Mouse (Mus musculus): Measurements from ENCODE around the gene Bckdhb. TPM values are rescaled to one million over a fixed set of nuclear protein-coding genes. Genes with fewer than 3 reads are reported as not detected.

Bckdhb gene
- polyA plus RNA-seq, 1 experiment from 2014 or later: 49.9 TPM

DNA sequence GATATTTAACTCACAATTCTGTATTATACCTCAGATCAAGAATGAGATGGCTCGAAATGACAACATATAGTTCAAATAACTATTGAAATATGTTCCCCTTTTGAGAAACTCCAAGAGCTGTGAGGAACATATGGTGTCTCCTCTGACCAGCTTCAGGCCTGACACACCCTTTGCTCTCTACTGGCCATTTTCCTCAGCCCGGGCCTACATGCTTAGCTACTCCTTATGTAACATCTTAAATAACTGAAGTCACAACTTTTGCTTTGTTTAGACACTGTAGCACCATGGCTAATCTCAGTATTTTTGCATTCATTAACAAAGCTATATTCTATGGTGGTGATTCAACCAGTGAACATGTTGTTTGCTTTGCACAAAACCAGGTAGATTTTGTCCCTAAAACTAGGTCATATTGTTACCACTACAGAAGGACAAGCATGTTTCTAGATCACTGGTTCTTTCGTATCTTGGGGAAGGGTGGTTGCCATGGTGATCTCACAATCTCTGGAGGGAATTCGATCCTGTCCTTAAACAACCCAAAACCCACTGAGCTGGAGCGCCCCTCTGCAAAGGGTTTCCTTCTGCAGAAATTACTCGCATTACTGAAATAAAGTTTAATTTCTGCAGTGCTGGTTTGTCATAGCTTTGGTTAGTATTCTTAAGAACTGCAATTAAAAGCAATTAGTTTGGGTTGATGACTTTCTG, 185.0 kb downstream of the Bckdhb start:
- Histone ChIP-seq H3K4me1 (ENCODE audit: control insufficient read depth, insufficient read depth, low read length) (peaks cover 4% of the 10 kb centered on the region; the same call in 1 of the 2 replicates), H3K27me3 (ENCODE audit: control insufficient read depth, insufficient read depth, low read length) (no peaks in the 10 kb centered on the region), H3K27ac (ENCODE audit: low read depth, low read length) (no peak overlapping the region), H3K36me3 (ENCODE audit: control insufficient read depth, insufficient read depth, low read length) (no peaks in the 10 kb centered on the region), H3K9me3 (replicated peaks; ENCODE audit: control insufficient read depth, low read length) (no peaks in the 10 kb centered on the region), H3K4me3 (ENCODE audit: low read depth, low read length) (no peak overlapping the region), H3K4me2 (no peak overlapping the region), H3K9ac (ENCODE audit: low read depth, low read length) (no peak overlapping the region)
- 54% methylated on average over 6 of the region's 6 CpGs for WGBS (ENCODE audit: insufficient replicate concordance)
- no peak for ATAC-seq (replicated peaks; ENCODE audit: insufficient number of reproducible peaks, low FRiP score, low TSS enrichment)

DNA sequence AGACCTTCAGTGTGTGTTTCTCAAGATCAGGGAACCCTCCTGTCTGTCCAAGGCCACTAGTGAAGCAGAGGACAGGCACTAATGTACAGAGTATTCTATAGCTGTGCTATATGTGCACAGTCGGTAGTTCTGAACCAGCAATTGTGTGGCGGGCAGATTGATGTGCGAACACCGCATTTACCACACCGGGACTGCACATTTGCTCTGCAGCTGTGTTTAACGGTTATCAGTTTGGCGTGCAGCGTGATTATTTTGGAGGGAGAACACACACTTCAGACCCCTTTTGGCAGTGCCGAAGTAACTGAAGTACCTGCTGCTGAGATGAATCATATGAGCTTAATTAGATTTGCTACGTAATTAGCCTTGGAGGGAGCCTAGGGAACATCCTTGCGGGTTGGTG, 185.7 kb downstream of the Bckdhb start:
- no peaks in the 10 kb centered on the region for H3K9me3 ChIP-seq (replicated peaks; ENCODE audit: control insufficient read depth, low read length)
- peaks cover 4% of the 10 kb centered on the region; the same call in 1 of the 2 replicates for H3K4me1 ChIP-seq (ENCODE audit: control insufficient read depth, insufficient read depth, low read length)
- H3K36me3 ChIP-seq (ENCODE audit: control insufficient read depth, insufficient read depth, low read length): no peaks in the 10 kb centered on the region
- WGBS (ENCODE audit: insufficient replicate concordance): 67% methylated on average over 11 of the region's 11 CpGs
- no peak overlapping the region for H3K27ac ChIP-seq (ENCODE audit: low read depth, low read length)
- no peak overlapping the region for H3K4me2 ChIP-seq
- ATAC-seq (replicated peaks; ENCODE audit: insufficient number of reproducible peaks, low FRiP score, low TSS enrichment): no peak
- H3K4me3 ChIP-seq (ENCODE audit: low read depth, low read length): no peak overlapping the region
- H3K9ac ChIP-seq (ENCODE audit: low read depth, low read length): no peak overlapping the region
- H3K27me3 ChIP-seq (ENCODE audit: control insufficient read depth, insufficient read depth, low read length): no peaks in the 10 kb centered on the region

DNA sequence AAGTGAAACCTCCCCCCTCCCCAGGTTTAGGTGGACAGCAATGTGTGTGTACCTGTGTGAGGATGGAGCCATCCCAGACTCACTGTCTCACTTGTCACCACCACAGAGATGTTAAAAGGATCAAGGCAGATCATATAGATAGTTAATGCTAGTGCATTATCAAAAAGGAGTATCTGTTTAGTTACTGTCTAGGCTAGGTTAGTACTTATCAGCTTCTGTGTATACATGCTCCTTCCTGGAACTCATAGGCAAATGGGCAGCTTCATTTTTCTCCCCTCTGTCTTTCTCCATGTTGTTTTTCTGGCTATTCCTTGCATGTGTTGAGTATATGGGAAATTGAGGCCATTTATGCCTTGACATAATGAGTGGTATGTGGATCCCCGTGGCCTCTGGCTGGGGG, 187.4 kb downstream of the Bckdhb start:
- ATAC-seq (replicated peaks; ENCODE audit: insufficient number of reproducible peaks, low FRiP score, low TSS enrichment): no peak
- Histone ChIP-seq H3K4me3 (ENCODE audit: low read depth, low read length) (no peak overlapping the region), H3K27ac (ENCODE audit: low read depth, low read length) (no peak overlapping the region), H3K9me3 (replicated peaks; ENCODE audit: control insufficient read depth, low read length) (no peaks in the 10 kb centered on the region), H3K27me3 (ENCODE audit: control insufficient read depth, insufficient read depth, low read length) (no peaks in the 10 kb centered on the region), H3K4me2 (peak overlapping the region; percentile 9; the same call in 1 of the 2 replicates), H3K9ac (ENCODE audit: low read depth, low read length) (no peak overlapping the region), H3K36me3 (ENCODE audit: control insufficient read depth, insufficient read depth, low read length) (no peaks in the 10 kb centered on the region), H3K4me1 (ENCODE audit: control insufficient read depth, insufficient read depth, low read length) (peaks cover 4% of the 10 kb centered on the region; the same call in 1 of the 2 replicates)
- WGBS (ENCODE audit: insufficient replicate concordance): 38% methylated on average over 1 of the region's 1 CpGs

DNA sequence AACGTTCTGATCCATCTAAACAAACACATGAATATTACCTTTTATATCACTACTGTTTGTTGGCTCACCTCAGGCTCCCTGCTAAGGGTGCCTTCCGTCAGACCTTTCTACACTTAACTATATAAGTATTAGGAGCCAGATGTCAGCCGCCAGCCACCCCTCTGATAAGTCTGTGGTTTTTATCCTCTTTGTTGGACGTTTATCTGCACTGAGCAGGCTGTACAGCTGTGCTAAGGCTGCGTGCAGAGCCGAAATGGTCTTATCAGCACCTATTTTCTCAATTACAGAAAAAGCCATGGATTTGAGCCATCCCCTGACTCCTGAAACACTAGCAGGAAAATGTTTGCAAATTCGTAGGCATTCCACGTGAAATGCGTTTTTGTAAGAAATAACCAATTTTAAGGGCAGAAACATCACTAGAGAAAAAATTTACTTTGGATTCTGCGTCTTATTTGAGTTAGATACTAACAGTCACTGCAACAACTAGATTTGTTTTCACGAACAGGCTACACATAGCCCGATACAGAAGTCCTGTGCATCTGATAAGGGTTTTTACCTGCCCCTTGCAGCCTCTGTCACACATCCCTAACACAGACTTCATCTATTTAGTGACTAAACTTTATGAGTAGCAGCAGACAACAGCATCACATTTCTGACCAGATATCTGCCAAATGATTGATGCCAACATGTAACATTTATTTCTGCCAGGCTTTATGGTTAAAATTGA, 188.1 kb downstream of the Bckdhb start:
- whole genome bisulfite sequencing (ENCODE audit: insufficient replicate concordance): 34% methylated on average over 12 of the region's 12 CpGs
- Histone ChIP-seq H3K4me2 (peak overlapping the region; percentile 29), H3K36me3 (ENCODE audit: control insufficient read depth, insufficient read depth, low read length) (no peaks in the 10 kb centered on the region), H3K9me3 (replicated peaks; ENCODE audit: control insufficient read depth, low read length) (no peaks in the 10 kb centered on the region), H3K9ac (ENCODE audit: low read depth, low read length) (no peak overlapping the region), H3K4me1 (ENCODE audit: control insufficient read depth, insufficient read depth, low read length) (peaks cover 4% of the 10 kb centered on the region; the same call in 1 of the 2 replicates), H3K27ac (ENCODE audit: low read depth, low read length) (no peak overlapping the region), H3K27me3 (ENCODE audit: control insufficient read depth, insufficient read depth, low read length) (no peaks in the 10 kb centered on the region), H3K4me3 (ENCODE audit: low read depth, low read length) (no peak overlapping the region)
- peak; percentile 87 for ATAC-seq (replicated peaks; ENCODE audit: insufficient number of reproducible peaks, low FRiP score, low TSS enrichment)

DNA sequence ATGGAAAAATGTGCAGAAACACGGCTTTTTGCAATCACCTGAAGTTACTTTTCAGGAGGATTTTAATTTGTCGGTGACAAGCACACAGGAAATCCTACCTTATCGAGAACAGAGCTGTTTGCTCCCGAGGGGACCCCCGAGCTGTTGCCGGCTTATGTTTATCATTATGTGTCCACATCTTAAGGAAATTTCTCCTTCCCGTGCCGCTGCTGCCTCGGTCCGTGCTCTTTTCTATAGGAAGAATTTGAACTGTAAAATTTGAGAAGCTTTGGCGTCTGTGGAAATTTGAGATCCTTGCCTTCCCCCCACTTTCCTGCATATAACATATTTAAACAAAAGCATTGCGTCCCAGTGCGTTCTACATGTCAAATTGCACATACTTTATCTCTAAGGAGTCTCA, 189.3 kb downstream of the Bckdhb start:
- Histone ChIP-seq H3K27me3 (ENCODE audit: control insufficient read depth, insufficient read depth, low read length) (no peaks in the 10 kb centered on the region), H3K4me2 (no peak overlapping the region; the same call in 1 of the 2 replicates), H3K4me3 (ENCODE audit: low read depth, low read length) (no peak overlapping the region), H3K9ac (ENCODE audit: low read depth, low read length) (no peak overlapping the region), H3K4me1 (ENCODE audit: control insufficient read depth, insufficient read depth, low read length) (peaks cover 4% of the 10 kb centered on the region; the same call in 1 of the 2 replicates), H3K9me3 (replicated peaks; ENCODE audit: control insufficient read depth, low read length) (no peaks in the 10 kb centered on the region), H3K36me3 (ENCODE audit: control insufficient read depth, insufficient read depth, low read length) (no peaks in the 10 kb centered on the region), H3K27ac (ENCODE audit: low read depth, low read length) (no peak overlapping the region)
- WGBS (ENCODE audit: insufficient replicate concordance): 64% methylated on average over 13 of the region's 13 CpGs
- ATAC-seq (replicated peaks; ENCODE audit: insufficient number of reproducible peaks, low FRiP score, low TSS enrichment): no peak

DNA sequence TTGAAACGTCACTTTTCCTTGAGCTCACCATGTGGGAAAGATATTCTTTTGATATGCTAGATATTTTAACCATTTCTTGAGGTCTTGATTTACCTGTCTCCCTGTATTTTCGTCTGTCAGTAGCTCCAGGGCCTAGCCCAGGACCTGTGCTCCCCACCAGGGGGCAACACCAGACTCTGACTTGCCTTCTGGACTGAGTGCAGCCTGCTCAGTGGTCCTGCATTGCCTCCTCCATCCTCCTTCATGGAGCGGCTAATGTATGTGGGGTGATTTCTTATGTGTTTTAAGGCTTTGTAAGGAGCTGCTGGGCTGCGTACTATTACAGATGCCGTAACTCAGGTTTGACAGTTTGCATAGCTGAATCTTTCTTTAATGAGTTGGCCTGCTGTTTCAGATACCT, 192.4 kb downstream of the Bckdhb start:
- Histone ChIP-seq H3K4me3 (ENCODE audit: low read depth, low read length) (no peak overlapping the region), H3K4me2 (no peak overlapping the region), H3K4me1 (ENCODE audit: control insufficient read depth, insufficient read depth, low read length) (peaks cover 4% of the 10 kb centered on the region; the same call in 1 of the 2 replicates), H3K9me3 (replicated peaks; ENCODE audit: control insufficient read depth, low read length) (no peaks in the 10 kb centered on the region), H3K36me3 (ENCODE audit: control insufficient read depth, insufficient read depth, low read length) (no peaks in the 10 kb centered on the region), H3K9ac (ENCODE audit: low read depth, low read length) (no peak overlapping the region), H3K27ac (ENCODE audit: low read depth, low read length) (no peak overlapping the region), H3K27me3 (ENCODE audit: control insufficient read depth, insufficient read depth, low read length) (no peaks in the 10 kb centered on the region)
- ATAC-seq (replicated peaks; ENCODE audit: insufficient number of reproducible peaks, low FRiP score, low TSS enrichment): no peak
- WGBS (ENCODE audit: insufficient replicate concordance): 79% methylated on average over 5 of the region's 5 CpGs

DNA sequence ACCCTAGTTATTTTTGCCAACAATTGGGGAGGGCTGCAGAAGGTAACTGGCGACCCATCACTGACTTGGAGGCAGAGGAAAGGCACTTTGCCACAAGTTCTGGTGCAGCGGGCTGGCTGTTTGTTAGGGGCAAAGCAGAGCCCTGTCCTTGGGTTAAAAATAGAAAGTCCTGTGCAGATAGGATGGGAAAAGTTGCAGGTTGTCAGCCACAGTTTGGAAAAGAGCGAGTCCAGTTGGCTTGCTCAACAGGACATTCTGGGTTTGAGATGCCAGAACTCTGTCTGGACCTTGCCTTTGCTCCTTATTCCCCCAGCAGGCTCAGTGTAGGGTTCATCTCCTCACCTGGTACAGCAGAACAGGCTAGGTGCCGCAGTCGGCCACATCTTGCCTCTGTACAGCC, 200.1 kb downstream of the Bckdhb start:
- H3K36me3 ChIP-seq (ENCODE audit: control insufficient read depth, insufficient read depth, low read length): no peaks in the 10 kb centered on the region
- no peak overlapping the region for H3K4me3 ChIP-seq (ENCODE audit: low read depth, low read length)
- no peak overlapping the region for H3K9ac ChIP-seq (ENCODE audit: low read depth, low read length)
- H3K4me1 ChIP-seq (ENCODE audit: control insufficient read depth, insufficient read depth, low read length): no peaks in the 10 kb centered on the region
- WGBS (ENCODE audit: insufficient replicate concordance): 70% methylated on average over 5 of the region's 5 CpGs
- H3K4me2 ChIP-seq: no peak overlapping the region
- ATAC-seq (replicated peaks; ENCODE audit: insufficient number of reproducible peaks, low FRiP score, low TSS enrichment): no peak
- H3K27me3 ChIP-seq (ENCODE audit: control insufficient read depth, insufficient read depth, low read length): no peaks in the 10 kb centered on the region
- no peaks in the 10 kb centered on the region for H3K9me3 ChIP-seq (replicated peaks; ENCODE audit: control insufficient read depth, low read length)
- no peak overlapping the region for H3K27ac ChIP-seq (ENCODE audit: low read depth, low read length)

DNA sequence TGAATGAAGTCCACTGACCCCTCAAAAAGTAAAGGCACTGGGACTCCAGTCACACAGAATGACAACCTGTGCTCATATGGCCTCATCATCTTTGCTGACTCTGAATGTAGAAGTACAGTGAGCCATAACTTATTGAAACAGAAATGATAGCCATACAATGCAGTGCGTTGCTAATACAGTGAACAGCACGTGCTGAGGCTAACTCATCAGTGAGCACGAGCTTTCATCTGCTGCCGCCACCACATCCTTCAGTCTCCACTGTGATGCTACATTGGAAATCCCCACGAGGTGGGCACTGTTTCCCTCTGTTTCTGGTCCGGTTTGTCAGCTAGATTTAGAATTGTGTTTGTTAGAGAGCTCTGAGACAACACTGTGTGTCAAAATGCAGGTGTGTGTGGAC, 205.4 kb downstream of the Bckdhb start:
- Histone ChIP-seq H3K27me3 (ENCODE audit: control insufficient read depth, insufficient read depth, low read length) (no peaks in the 10 kb centered on the region), H3K9ac (ENCODE audit: low read depth, low read length) (no peak overlapping the region), H3K4me2 (no peak overlapping the region), H3K9me3 (replicated peaks; ENCODE audit: control insufficient read depth, low read length) (no peaks in the 10 kb centered on the region), H3K27ac (ENCODE audit: low read depth, low read length) (no peak overlapping the region), H3K4me3 (ENCODE audit: low read depth, low read length) (no peak overlapping the region), H3K36me3 (ENCODE audit: control insufficient read depth, insufficient read depth, low read length) (no peaks in the 10 kb centered on the region), H3K4me1 (ENCODE audit: control insufficient read depth, insufficient read depth, low read length) (no peaks in the 10 kb centered on the region)
- no peak for ATAC-seq (replicated peaks; ENCODE audit: insufficient number of reproducible peaks, low FRiP score, low TSS enrichment)
- 86% methylated on average over 6 of the region's 6 CpGs for WGBS (ENCODE audit: insufficient replicate concordance)
